ENCODE assay signal across 13 mouse cellular contexts in genomic region chr14:60765025-60765424, GRCm38 (mm10). TPM values are rescaled to one million over a fixed set of nuclear protein-coding genes. Genes with fewer than 3 reads are reported as not detected.
A peak's percentile ranks its signal among the peaks of the same experiment; 100 is the strongest.
DNase-seq lines count a peak whose midpoint lies in the region; ATAC-seq lines count a peak whose summit lies in the region.
"Had no signal": no experiment of that assay in that cellular context is flagged by ENCODE, and none has a peak within 500 bp of the region (broad histone marks: within the 10 kb centered on the region; RNA-seq: fewer than 3 reads in every experiment).

No protein-coding gene starts in this region.

- H3K4me1 ChIP-seq in brown adipose tissue, adult 24 weeks (ENCODE audit: control insufficient read depth, insufficient read depth, insufficient read length, low read length), result peaks cover 33% of the 10 kb centered on the region
- 0 out of 2 replicates have a peak, but pooled peaks cover 2% of the 10 kb centered on the region for H3K4me1 ChIP-seq in intestine, embryonic 16.5 days (ENCODE audit: control insufficient read depth, insufficient read depth, low read length)

- peaks cover 4% of the 10 kb centered on the region for H3K36me3 ChIP-seq in intestine, embryonic 16.5 days (ENCODE audit: control insufficient read depth, insufficient read depth, low read length)

- DNase-seq in kidney, adult 11 months, result peak; percentile 28
- no peak for DNase-seq in kidney, postnatal 10 days
- peak; percentile 63 for DNase-seq in lung, postnatal 10 days
- no peak for DNase-seq in left cerebral cortex, adult 11 months (ENCODE audit: low spot score)
- no peak for DNase-seq in cerebellum, adult 9-10 months
- no peak for DNase-seq in adipocyte (ENCODE audit: low spot score)
- DNase-seq: cerebellum, postnatal 36 days; right cerebral cortex, adult 18-20 months had no signal

- H3K9ac ChIP-seq in intestine, embryonic 16.5 days (ENCODE audit: low read depth, low read length), result no peak overlapping the region
- H3K9ac ChIP-seq: limb, embryonic 15.5 days had no signal

- no peak overlapping the region for H3K4me2 ChIP-seq in intestine, embryonic 16.5 days (ENCODE audit: low read depth, low read length)
- H3K4me2 ChIP-seq: limb, embryonic 15.5 days had no signal

- 52% methylated on average over 2 of the region's 2 CpGs for WGBS in intestine, embryonic 16.5 days

- H3K4me3 ChIP-seq in brown adipose tissue, adult 24 weeks (ENCODE audit: insufficient read depth, low read depth, low read length), result no peak overlapping the region; the same call in 1 of the 2 replicates
- H3K4me3 ChIP-seq in intestine, embryonic 16.5 days (ENCODE audit: low read length), result no peak overlapping the region
- H3K4me3 ChIP-seq: erythroblast, embryonic 14.5 days; limb, embryonic 15.5 days had no signal

- H3K9me3 ChIP-seq in intestine, embryonic 16.5 days (ENCODE audit: control insufficient read depth, low read length), result no peaks in the 10 kb centered on the region
- H3K9me3 ChIP-seq: limb, embryonic 15.5 days had no signal

- H3K27me3 ChIP-seq in intestine, embryonic 16.5 days (replicated peaks; ENCODE audit: control insufficient read depth, insufficient read depth, low read length), result no peaks in the 10 kb centered on the region
- H3K27me3 ChIP-seq: CH12.LX; limb, embryonic 15.5 days had no signal

- peak; percentile 48; the same call in 1 of the 2 replicates for ATAC-seq in intestine, embryonic 16.5 days

- H3K27ac ChIP-seq in brown adipose tissue, adult 24 weeks (replicated peaks; ENCODE audit: low read depth, low read length), result peak overlapping the region; percentile 98
- H3K27ac ChIP-seq in intestine, embryonic 16.5 days (ENCODE audit: low read length), result no peak overlapping the region
- H3K27ac ChIP-seq: limb, embryonic 15.5 days had no signal

RNA-seq across cellular contexts. Expression of gene C1qtnf9, which starts 2.9 kb away (rescaled TPM):
- polyA plus RNA-seq in brown adipose tissue, adult 24 weeks (2012; ENCODE audit: insufficient read depth, insufficient read length, missing spikeins), result 16.8 and 30.9 TPM in 2 replicates
- 1.7 TPM in 2 replicates for polyA plus RNA-seq in intestine, embryonic 16.5 days (2015; fragmentation: Nextera tagmentation; extraction: Ambion mirVana)

RNA-seq across cellular contexts. Expression of gene Mipep, which starts 19.3 kb away (rescaled TPM):
- 52.5 and 57.8 TPM in 2 replicates for polyA plus RNA-seq in brown adipose tissue, adult 24 weeks (2012; ENCODE audit: insufficient read depth, insufficient read length, missing spikeins)
- 20.0 and 21.2 TPM in 2 replicates for polyA plus RNA-seq in intestine, embryonic 16.5 days (2015; fragmentation: Nextera tagmentation; extraction: Ambion mirVana)

Comparison
In these comparisons a context has a peak if more than half of its experiments do, and no peak if none do; other contexts are left out.
1. DNase-seq: peak in kidney, adult 11 months (single experiment) and lung, postnatal 10 days (single experiment); none in kidney, postnatal 10 days (single experiment), left cerebral cortex, adult 11 months (single experiment), cerebellum, adult 9-10 months (single experiment) and adipocyte (single experiment).